Mouse (Mus musculus) heart, embryonic 14.5 days (tissue): ENCODE measurements at regions not wholly inside any gene's neighbourhood (a gene's known extent, or its start where the extent isn't known, plus 50 kb on each side); places are given as distances from the start of the nearest gene placed in this dataset.

Experiments used
- ATAC-seq: fragments of 200-750 bp; cut with Nextera tagmentation; 2 replicates; pipeline ENCODE4 v1.8.0; 2017; ENCODE audit warnings: low read depth, moderate TSS enrichment; ENCODE audit not compliant: insufficient number of reproducible peaks, insufficient read depth, low FRiP score
- H3K27ac ChIP-seq, 2 experiments: fragments of 200-500 bp in 1 of 2; fragments of 300-500 bp in 1 of 2; sonication (generic) in 1 of 2; replicated peaks in 1 of 2; 2 replicates each; pipeline ENCODE4 v1.5.1; 2012 to 2014; ENCODE audit warnings: low read depth in 2 of 2, low read length in 2 of 2, control low read depth in 1 of 2, mild to moderate bottlenecking in 1 of 2, mixed read lengths in 1 of 2; ENCODE audit not compliant: control insufficient read depth in 1 of 2, insufficient read depth in 1 of 2
- H3K27me3 ChIP-seq: fragments of 300-500 bp; sonication (generic); 2 replicates; pipeline ENCODE4 v1.6.1; 2014; ENCODE audit warnings: mild to moderate bottlenecking, low read length, control low read depth; ENCODE audit not compliant: control insufficient read depth, insufficient read depth
- H3K36me3 ChIP-seq: fragments of 300-500 bp; sonication (generic); 2 replicates; pipeline ENCODE4 v1.6.1; 2014; ENCODE audit warnings: mild to moderate bottlenecking, control low read depth, low read length, mixed read lengths; ENCODE audit not compliant: control insufficient read depth, insufficient read depth
- H3K4me1 ChIP-seq, 2 experiments: fragments of 200-500 bp in 1 of 2; fragments of 300-500 bp in 1 of 2; sonication (generic) in 1 of 2; 2 replicates each; pipeline ENCODE4 v1.6.1; 2012 to 2014; ENCODE audit warnings: low read length in 2 of 2, control low read depth in 1 of 2, mixed read lengths in 1 of 2; ENCODE audit not compliant: control insufficient read depth in 2 of 2, insufficient read depth in 2 of 2
- H3K4me2 ChIP-seq: fragments of 300-500 bp; sonication (generic); 2 replicates; pipeline ENCODE4 v1.6.1; 2014; ENCODE audit warnings: mild to moderate bottlenecking, low read length
- H3K4me3 ChIP-seq, 2 experiments: fragments of 200-500 bp in 1 of 2; fragments of 300-500 bp in 1 of 2; sonication (generic) in 1 of 2; 2 replicates each; pipeline ENCODE4 v1.5.1; 2012 to 2014; ENCODE audit warnings: low read length in 2 of 2, mild to moderate bottlenecking in 2 of 2, control low read depth in 1 of 2, low read depth in 1 of 2, moderate library complexity in 1 of 2; ENCODE audit not compliant: control insufficient read depth in 1 of 2, insufficient read depth in 1 of 2
- H3K9ac ChIP-seq: fragments of 300-500 bp; sonication (generic); 2 replicates; pipeline ENCODE4 v1.6.1; 2014; ENCODE audit warnings: mild to moderate bottlenecking, low read length
- H3K9me3 ChIP-seq: fragments of 300-500 bp; sonication (generic); 2 replicates; pipeline ENCODE4 v1.6.1; 2016; ENCODE audit warnings: low read length, control low read depth; ENCODE audit not compliant: control insufficient read depth
- WGBS: fragments of 180-500 bp; shearing (Covaris S2); extraction: QIAGEN DNeasy Blood & Tissue Kit; methylation state at CpG from one replicate; pipeline ENCODE4 v1.1.7; 2014; 5-methylcytosine and 5-hydroxymethylcytosine counted together

- Histone ChIP-seq H3K4me2 (no peak overlapping the region), H3K9me3 (no peaks in the 10 kb centered on the region), H3K4me3 (no peak overlapping the region), H3K27me3 (no peaks in the 10 kb centered on the region), H3K27ac (no peak overlapping the region), H3K36me3 (no peaks in the 10 kb centered on the region), H3K4me1 (no peaks in the 10 kb centered on the region), H3K9ac (no peak overlapping the region)
- WGBS: 81% methylated on average over 3 of the region's 3 CpGs
- ATAC-seq: no peak
Observed at GRCm38 (mm10) chr15:42304097-42304496, 2169.9 kb downstream of the 9330182O14Rik start.

DNA sequence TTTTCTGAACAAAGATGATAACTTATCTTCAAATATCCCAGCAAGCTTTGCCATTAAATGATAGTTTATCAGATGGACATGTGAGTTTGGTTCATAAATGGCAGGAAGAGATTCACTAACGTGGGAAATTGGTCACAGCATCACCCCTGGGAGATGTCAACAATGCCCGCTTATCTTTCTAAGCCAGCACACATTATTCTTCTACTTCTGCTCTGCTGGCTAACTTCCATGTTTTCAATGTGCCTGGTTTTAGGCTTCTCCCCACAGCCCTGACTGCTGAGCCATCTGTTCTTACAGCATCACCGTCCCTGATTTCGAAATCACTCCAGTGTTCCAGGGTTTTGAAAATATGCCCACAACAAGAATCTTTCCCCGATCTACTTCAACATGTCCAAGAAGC is 2175.4 kb downstream of the 9330182O14Rik start:
- no peak for ATAC-seq
- Histone ChIP-seq H3K9ac (no peak overlapping the region), H3K4me1 (peaks cover 0 to 11% of the 10 kb centered on the region in 2 experiments; a peak in 3 of 4 replicates), H3K27me3 (no peaks in the 10 kb centered on the region), H3K36me3 (no peaks in the 10 kb centered on the region), H3K4me3 (no peak overlapping the region), H3K27ac (no peak overlapping the region), H3K4me2 (no peak overlapping the region), H3K9me3 (no peaks in the 10 kb centered on the region)
- WGBS: 49% methylated on average over 5 of the region's 5 CpGs

DNA sequence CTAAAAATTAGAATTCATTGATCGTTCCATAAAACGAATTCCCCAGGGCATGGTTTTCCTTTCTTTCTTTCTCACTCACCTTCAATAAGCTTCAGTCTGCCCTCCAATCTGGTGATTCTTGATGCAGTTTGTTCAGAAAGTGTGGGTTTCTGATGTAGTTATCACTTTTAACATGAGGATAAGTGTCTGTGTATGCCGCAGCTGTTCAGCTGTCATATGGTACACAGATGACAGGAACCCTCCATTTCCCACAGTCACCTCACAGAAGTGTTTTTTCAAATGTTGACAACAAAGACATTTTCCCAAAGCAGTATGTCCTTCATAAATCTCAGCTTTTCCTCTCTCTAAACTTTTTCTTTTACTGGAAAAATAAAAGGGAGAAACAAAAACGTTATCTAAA is 2177.0 kb downstream of the 9330182O14Rik start:
- H3K36me3 ChIP-seq: no peaks in the 10 kb centered on the region
- no peaks in the 10 kb centered on the region for H3K27me3 ChIP-seq
- peaks cover 0 to 11% of the 10 kb centered on the region in 2 experiments; a peak in 3 of 4 replicates for H3K4me1 ChIP-seq
- H3K4me2 ChIP-seq: no peak overlapping the region
- no peak overlapping the region for H3K4me3 ChIP-seq
- no peak overlapping the region for H3K9ac ChIP-seq
- H3K27ac ChIP-seq: no peak overlapping the region
- no peak for ATAC-seq
- no peaks in the 10 kb centered on the region for H3K9me3 ChIP-seq
- WGBS: 53% methylated on average over 4 of the region's 4 CpGs

GRCm38 (mm10) chr15:42320349-42320748 is 2186.2 kb downstream of the 9330182O14Rik start:
- no peak overlapping the region for H3K4me3 ChIP-seq
- no peak overlapping the region for H3K9ac ChIP-seq
- H3K4me1 ChIP-seq: no peaks in the 10 kb centered on the region
- no peaks in the 10 kb centered on the region for H3K9me3 ChIP-seq
- WGBS: 90% methylated on average over 1 of the region's 1 CpGs
- H3K27ac ChIP-seq: no peak overlapping the region
- H3K4me2 ChIP-seq: no peak overlapping the region
- no peak for ATAC-seq
- no peaks in the 10 kb centered on the region for H3K36me3 ChIP-seq
- no peaks in the 10 kb centered on the region for H3K27me3 ChIP-seq

GRCm38 (mm10) chr15:42322940-42323339 is 2188.8 kb downstream of the 9330182O14Rik start:
- H3K9ac ChIP-seq: no peak overlapping the region
- WGBS: 81% methylated on average over 1 of the region's 1 CpGs

DNA sequence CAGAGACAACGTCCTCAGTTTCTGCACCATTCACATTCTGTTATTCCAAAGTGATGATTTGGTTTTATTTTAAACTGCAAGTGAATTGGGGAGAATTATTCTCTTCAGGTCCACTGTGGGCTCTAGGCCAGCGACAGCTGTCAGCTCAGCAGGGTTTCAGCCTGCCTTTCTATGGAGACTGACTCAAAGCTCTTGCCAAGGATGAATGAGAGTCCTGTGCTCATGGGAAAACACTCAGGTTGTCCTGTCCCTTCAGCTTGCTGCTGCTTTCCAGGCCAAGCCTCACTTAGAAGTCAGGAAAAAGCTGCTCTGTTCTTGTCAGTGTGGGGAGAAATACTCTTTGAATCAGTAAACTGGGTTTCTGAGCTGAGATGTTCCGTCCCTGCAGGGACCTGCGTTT is 2191.1 kb downstream of the 9330182O14Rik start:
- no peaks in the 10 kb centered on the region for H3K9me3 ChIP-seq
- H3K4me3 ChIP-seq: no peak overlapping the region
- no peak overlapping the region for H3K9ac ChIP-seq
- ATAC-seq: no peak
- H3K4me2 ChIP-seq: no peak overlapping the region
- H3K4me1 ChIP-seq: no peaks in the 10 kb centered on the region
- H3K27me3 ChIP-seq: no peaks in the 10 kb centered on the region
- 47% methylated on average over 4 of the region's 4 CpGs for WGBS
- H3K27ac ChIP-seq: no peak overlapping the region
- H3K36me3 ChIP-seq: no peaks in the 10 kb centered on the region

More at GRCm38 (mm10) chr15:42322940-42323339, 2188.8 kb downstream of the 9330182O14Rik start:
- Histone ChIP-seq H3K9me3 (no peaks in the 10 kb centered on the region), H3K27ac (no peak overlapping the region), H3K4me2 (no peak overlapping the region), H3K36me3 (no peaks in the 10 kb centered on the region), H3K4me1 (no peaks in the 10 kb centered on the region), H3K4me3 (no peak overlapping the region), H3K27me3 (no peaks in the 10 kb centered on the region)
- no peak for ATAC-seq

DNA sequence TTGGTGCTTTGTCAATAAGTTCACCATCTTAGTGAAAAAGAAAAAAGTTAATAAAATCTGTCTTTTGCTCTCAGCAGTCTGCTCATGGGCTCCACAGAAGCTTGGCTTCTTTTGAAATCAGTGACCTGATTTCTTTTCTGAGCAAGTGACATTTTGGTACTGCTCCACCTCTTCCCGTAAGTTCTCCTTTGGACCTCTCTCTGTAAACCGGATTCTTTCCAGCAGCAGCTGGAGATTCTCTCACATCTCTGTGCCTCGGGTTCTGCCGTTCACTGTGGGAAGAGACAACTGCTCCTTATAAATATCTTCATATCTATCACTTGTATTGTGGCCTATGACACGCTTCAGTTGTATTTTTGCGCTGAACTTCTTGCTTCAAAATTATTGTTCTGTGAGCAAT is 2194.4 kb downstream of the 9330182O14Rik start:
- Histone ChIP-seq H3K4me3 (no peak overlapping the region), H3K4me2 (no peak overlapping the region), H3K9me3 (no peaks in the 10 kb centered on the region), H3K27ac (no peak overlapping the region), H3K36me3 (no peaks in the 10 kb centered on the region), H3K27me3 (no peaks in the 10 kb centered on the region), H3K9ac (no peak overlapping the region), H3K4me1 (no peaks in the 10 kb centered on the region)
- WGBS: 84% methylated on average over 6 of the region's 6 CpGs
- no peak for ATAC-seq

DNA sequence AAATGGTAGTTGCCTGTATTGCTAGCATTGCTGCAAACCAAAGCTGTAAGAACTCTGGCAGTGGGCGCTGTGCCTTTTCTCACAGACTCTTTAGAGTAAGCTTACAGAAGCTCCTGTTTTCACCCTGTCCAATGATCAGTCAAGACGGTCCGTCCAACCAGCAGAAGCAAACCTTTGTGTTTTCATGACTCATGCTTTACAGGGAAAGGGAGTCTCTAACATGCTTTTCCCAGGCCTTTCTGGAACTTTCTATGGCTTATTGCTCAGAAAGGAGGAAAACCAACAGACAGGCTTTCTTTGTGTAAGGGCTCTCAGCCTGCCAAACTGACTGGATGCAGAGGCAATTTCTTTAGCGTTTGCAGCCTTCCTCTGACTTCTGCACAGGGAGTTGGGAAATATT is 2195.6 kb downstream of the 9330182O14Rik start:
- no peak overlapping the region for H3K9ac ChIP-seq
- H3K9me3 ChIP-seq: no peaks in the 10 kb centered on the region
- H3K4me3 ChIP-seq: no peak overlapping the region
- H3K36me3 ChIP-seq: no peaks in the 10 kb centered on the region
- 57% methylated on average over 4 of the region's 4 CpGs for WGBS
- no peak overlapping the region for H3K27ac ChIP-seq
- ATAC-seq: no peak
- no peaks in the 10 kb centered on the region for H3K4me1 ChIP-seq
- H3K27me3 ChIP-seq: no peaks in the 10 kb centered on the region
- H3K4me2 ChIP-seq: no peak overlapping the region
